Mouse (Mus musculus) brain, embryonic 14.5 days (tissue): Measurements from ENCODE around the gene Akap5.

Experiments
- CTCF ChIP-seq: fragments of 200-500 bp; IDR thresholded peaks from 2 replicates; pipeline ENCODE4 v1.5.1; 2012; ENCODE audit warnings: inconsistent platforms, mild to moderate bottlenecking, moderate library complexity, borderline replicate concordance; ENCODE audit not compliant: insufficient read depth, insufficient read length; ENCODE audit errors: extremely low read depth
- POLR2A ChIP-seq: fragments of 200-500 bp; IDR thresholded peaks from 2 replicates; pipeline ENCODE4 v1.6.1; 2012; ENCODE audit warnings: mild to moderate bottlenecking, inconsistent platforms, borderline replicate concordance; ENCODE audit not compliant: poor library complexity, insufficient read depth, insufficient read length, severe bottlenecking; ENCODE audit errors: extremely low read depth

DNA sequence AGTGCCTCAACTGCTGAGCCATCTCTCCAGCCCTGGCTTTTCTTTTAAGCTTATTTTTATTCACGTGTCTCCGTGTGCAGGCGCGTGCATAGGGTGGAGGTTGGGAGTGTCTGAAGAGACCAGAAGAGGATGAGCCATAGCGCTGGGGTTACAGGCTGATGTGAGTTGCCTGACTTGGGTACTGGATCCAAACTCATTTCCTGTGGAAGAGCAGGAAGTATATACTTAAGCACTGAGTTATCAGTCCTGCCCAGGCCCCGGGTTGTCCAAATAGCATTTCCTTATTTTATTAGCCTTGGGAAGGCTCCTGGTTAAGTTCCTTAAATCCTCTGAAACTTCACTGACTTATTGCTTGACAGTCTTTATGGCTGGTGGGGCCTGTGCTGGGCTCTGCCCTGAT is 14.7 kb upstream of the Akap5 start:
- TF ChIP-seq CTCF: no peak
- no peak for TF ChIP-seq POLR2A
